Mouse (Mus musculus) layer of hippocampus, adult 8-10 months (tissue): ENCODE measurements at regions not wholly inside any gene's neighbourhood (a gene's known extent, or its start where the extent isn't known, plus 50 kb on each side); places are given as distances from the start of the nearest gene placed in this dataset.

Source experiments
- DNase-seq, 2 experiments: peaks; one replicate each; pipeline ENCODE4 v3.0.0; 2022; ENCODE audit warnings: low spot score in 2 of 2

GRCm38 (mm10) chr9:117709677-117710076, 80.0 kb upstream of the Rbms3 start:
- no peak for DNase-seq

- no peak for DNase-seq
These were observed 63.3 kb upstream of the Rbms3 start for GRCm38 (mm10) chr9:117693001-117693400.

- DNase-seq, result no peak
These were observed 62.8 kb upstream of the Rbms3 start for GRCm38 (mm10) chr9:117692486-117692885.

GRCm38 (mm10) chr9:117689946-117690345, 60.2 kb upstream of the Rbms3 start:
- no peak for DNase-seq
